Mouse (Mus musculus) ES-Bruce4 (cell line): ENCODE measurements at regions not wholly inside any gene's neighbourhood (a gene's known extent, or its start where the extent isn't known, plus 50 kb on each side); places are given as distances from the start of the nearest gene placed in this dataset.

Experiments
- CTCF ChIP-seq: IDR thresholded peaks from one replicate; pipeline ENCODE4 v1.8.1; 2011; ENCODE audit warnings: low read depth, low read length
- POLR2A ChIP-seq: IDR thresholded peaks from one replicate; pipeline ENCODE4 v1.8.1; 2011; ENCODE audit warnings: low read length; ENCODE audit not compliant: insufficient read depth

DNA sequence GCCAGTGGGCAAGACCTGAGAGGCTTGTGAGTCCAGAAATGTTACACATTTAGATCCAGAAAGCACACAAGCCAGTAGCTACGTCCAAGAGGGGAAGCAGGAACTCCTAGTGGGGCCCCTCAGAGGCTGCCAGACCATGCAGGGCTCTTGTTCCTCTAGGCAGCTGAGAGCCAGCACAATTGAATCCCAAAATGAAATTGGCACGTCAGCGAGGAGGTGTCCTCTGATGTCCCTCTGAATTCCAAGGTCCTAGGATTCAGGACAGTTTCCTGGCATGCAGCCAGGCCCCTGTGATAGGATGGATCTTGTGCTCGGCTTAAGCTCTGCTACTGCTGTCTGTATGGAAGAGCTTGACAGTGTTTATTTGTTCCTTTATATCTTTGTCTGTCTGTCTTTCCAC lies 90.4 kb upstream of the N6amt1 start:
- no peak for TF ChIP-seq POLR2A
- no peak for TF ChIP-seq CTCF
